Mouse (Mus musculus): ENCODE data around the gene Rbbp6. TPM values are rescaled to one million over a fixed set of nuclear protein-coding genes. Genes with fewer than 3 reads are reported as not detected.

The Rbbp6 gene
- polyA plus RNA-seq, 1 experiment from 2014 or later, result 29.6 TPM

DNA sequence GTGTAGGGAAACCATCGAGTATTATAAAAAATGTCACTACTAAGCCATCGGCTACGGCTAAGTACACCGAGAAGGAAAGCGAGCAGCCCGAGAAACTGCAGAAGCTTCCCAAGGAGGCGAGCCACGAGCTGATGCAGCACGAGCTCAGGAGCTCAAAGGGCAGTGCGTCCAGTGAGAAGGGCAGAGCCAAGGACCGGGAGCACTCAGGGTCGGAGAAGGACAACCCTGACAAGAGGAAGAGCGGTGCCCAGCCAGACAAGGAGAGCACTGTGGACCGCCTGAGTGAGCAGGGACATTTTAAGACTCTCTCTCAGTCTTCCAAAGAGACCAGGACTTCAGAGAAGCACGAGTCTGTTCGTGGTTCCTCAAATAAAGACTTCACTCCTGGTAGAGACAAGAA, 35.3 kb downstream of the Rbbp6 start:
- no peak overlapping the region for H3K9ac ChIP-seq (ENCODE audit: low read length)
- DNase-seq (ENCODE audit: low spot score) (no peak), ATAC-seq (no peak)
- no peak overlapping the region for H3K27ac ChIP-seq (ENCODE audit: low read depth, low read length)
- no peaks in the 10 kb centered on the region for H3K27me3 ChIP-seq (replicated peaks; ENCODE audit: control insufficient read depth, insufficient read depth, low read length)
- no peak overlapping the region for H3K4me3 ChIP-seq (ENCODE audit: low read depth, low read length)
- peaks cover 84% of the 10 kb centered on the region for H3K36me3 ChIP-seq (ENCODE audit: control insufficient read depth, insufficient read depth, low read length)
- H3K4me2 ChIP-seq (ENCODE audit: low read length), result no peak overlapping the region
- no peaks in the 10 kb centered on the region for H3K4me1 ChIP-seq (ENCODE audit: control insufficient read depth, insufficient read depth, low read length)
- 94% methylated on average over 16 of the region's 16 CpGs for WGBS
- no peaks in the 10 kb centered on the region for H3K9me3 ChIP-seq (replicated peaks; ENCODE audit: control insufficient read depth, low read length)

DNA sequence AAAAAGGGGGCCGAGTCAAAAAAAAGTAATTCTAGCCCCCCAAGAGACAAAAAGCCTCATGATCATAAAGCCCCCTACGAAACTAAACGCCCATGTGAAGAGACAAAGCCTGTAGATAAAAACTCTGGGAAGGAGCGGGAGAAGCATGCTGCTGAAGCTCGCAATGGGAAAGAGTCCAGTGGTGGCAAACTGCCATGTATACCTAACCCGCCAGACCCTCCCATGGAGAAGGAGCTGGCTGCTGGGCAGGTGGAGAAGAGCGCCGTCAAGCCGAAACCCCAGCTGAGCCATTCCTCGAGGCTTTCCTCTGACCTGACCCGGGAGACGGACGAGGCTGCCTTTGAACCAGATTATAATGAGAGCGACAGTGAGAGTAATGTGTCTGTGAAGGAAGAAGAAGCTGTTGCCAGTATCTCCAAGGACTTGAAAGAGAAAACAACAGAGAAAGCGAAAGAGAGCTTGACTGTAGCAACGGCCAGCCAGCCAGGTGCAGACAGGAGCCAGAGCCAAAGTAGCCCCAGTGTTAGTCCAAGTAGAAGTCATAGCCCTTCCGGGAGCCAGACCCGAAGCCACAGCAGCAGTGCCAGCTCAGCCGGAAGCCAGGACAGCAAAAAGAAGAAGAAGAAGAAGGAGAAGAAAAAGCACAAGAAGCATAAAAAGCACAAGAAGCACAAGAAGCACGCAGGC, 36.0 kb downstream of the Rbbp6 start:
- no peak for DNase-seq (ENCODE audit: low spot score)

DNA sequence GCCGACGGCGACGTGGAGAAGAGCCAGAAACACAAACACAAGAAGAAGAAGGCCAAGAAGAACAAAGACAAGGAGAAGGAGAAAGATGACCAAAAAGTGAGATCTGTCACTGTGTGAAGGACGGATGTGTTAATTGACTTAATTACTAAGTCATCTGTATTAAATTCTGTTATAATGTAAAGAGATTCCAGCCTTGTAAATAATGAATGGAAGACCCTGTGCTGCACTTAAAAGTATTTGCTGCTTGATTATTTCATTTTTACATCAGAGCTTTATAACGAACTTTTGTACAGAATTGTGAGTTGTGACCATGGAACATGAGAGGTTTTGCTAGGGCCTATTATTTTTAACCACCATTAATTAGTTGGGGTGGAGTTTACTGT, 36.5 kb downstream of the Rbbp6 start:
- ATAC-seq, result no peak
- Histone ChIP-seq H3K27ac (ENCODE audit: low read depth, low read length) (no peak overlapping the region), H3K4me3 (ENCODE audit: low read depth, low read length) (no peak overlapping the region), H3K9me3 (replicated peaks; ENCODE audit: control insufficient read depth, low read length) (no peaks in the 10 kb centered on the region), H3K9ac (ENCODE audit: low read length) (no peak overlapping the region), H3K27me3 (replicated peaks; ENCODE audit: control insufficient read depth, insufficient read depth, low read length) (no peaks in the 10 kb centered on the region), H3K36me3 (ENCODE audit: control insufficient read depth, insufficient read depth, low read length) (peaks cover 75% of the 10 kb centered on the region), H3K4me2 (ENCODE audit: low read length) (no peak overlapping the region), H3K4me1 (ENCODE audit: control insufficient read depth, insufficient read depth, low read length) (no peaks in the 10 kb centered on the region)
- no peak for DNase-seq (ENCODE audit: low spot score)
- 82% methylated on average over 6 of the region's 6 CpGs for WGBS

More for the DNA sequence above, 36.0 kb downstream of the Rbbp6 start:
- 76% methylated on average over 20 of the region's 20 CpGs for WGBS
- Histone ChIP-seq H3K4me2 (ENCODE audit: low read length) (no peak overlapping the region), H3K4me1 (ENCODE audit: control insufficient read depth, insufficient read depth, low read length) (no peaks in the 10 kb centered on the region), H3K27ac (ENCODE audit: low read depth, low read length) (no peak overlapping the region), H3K27me3 (replicated peaks; ENCODE audit: control insufficient read depth, insufficient read depth, low read length) (no peaks in the 10 kb centered on the region), H3K9ac (ENCODE audit: low read length) (no peak overlapping the region), H3K4me3 (ENCODE audit: low read depth, low read length) (no peak overlapping the region), H3K36me3 (ENCODE audit: control insufficient read depth, insufficient read depth, low read length) (peaks cover 80% of the 10 kb centered on the region), H3K9me3 (replicated peaks; ENCODE audit: control insufficient read depth, low read length) (no peaks in the 10 kb centered on the region)
- no peak for ATAC-seq

DNA sequence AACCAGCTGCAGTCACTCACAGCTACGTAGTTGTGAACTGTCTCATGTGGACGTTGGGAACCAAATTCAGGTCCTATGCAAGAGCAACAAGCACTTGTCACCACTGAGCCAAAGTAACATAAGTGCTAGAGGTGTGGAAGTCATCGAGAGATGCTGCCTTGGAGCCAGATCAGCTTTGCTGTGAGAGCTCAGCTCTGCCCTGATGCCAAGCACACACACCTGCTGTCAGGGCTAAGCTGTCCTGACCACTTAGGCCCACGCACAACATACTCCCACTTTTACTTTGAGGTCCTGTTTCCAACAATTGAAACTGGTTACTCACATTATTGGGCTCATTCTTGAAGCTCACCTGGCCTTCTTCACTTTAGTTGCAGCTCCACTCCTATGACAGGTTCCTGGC, 37.7 kb downstream of the Rbbp6 start:
- peaks cover 66% of the 10 kb centered on the region for H3K36me3 ChIP-seq (ENCODE audit: control insufficient read depth, insufficient read depth, low read length)
- no peaks in the 10 kb centered on the region for H3K9me3 ChIP-seq (replicated peaks; ENCODE audit: control insufficient read depth, low read length)

DNA sequence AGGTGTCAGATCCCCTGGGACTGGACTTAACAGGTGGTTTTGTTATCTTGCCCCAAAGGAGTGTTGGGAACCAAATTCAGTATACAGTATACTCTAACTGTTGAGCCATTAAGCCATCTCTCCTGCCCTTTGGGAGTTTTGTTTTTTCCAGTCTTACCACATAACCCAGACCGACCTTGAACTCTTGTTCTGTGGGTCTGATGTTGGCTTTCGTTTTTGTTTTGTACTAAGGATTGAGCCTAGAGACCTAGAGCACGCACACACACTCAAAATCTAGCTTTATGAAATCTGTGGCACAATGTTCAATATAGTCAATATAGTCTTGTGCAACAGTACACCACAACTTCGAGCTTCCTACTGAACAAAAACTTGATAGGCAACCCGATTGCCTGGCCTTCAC, 39.0 kb downstream of the Rbbp6 start:
- no peak overlapping the region for H3K4me3 ChIP-seq (ENCODE audit: low read depth, low read length)
- H3K9me3 ChIP-seq (replicated peaks; ENCODE audit: control insufficient read depth, low read length), result no peaks in the 10 kb centered on the region
- no peak overlapping the region for H3K27ac ChIP-seq (ENCODE audit: low read depth, low read length)
- H3K4me2 ChIP-seq (ENCODE audit: low read length), result no peak overlapping the region
- DNase-seq (ENCODE audit: low spot score), result no peak
- peaks cover 54% of the 10 kb centered on the region for H3K36me3 ChIP-seq (ENCODE audit: control insufficient read depth, insufficient read depth, low read length)
- H3K4me1 ChIP-seq (ENCODE audit: control insufficient read depth, insufficient read depth, low read length), result no peaks in the 10 kb centered on the region
- WGBS, result 97% methylated on average over 5 of the region's 5 CpGs
- H3K9ac ChIP-seq (ENCODE audit: low read length), result no peak overlapping the region
- H3K27me3 ChIP-seq (replicated peaks; ENCODE audit: control insufficient read depth, insufficient read depth, low read length), result no peaks in the 10 kb centered on the region
- ATAC-seq, result no peak

More for the DNA sequence above, 37.7 kb downstream of the Rbbp6 start:
- Histone ChIP-seq H3K27ac (ENCODE audit: low read depth, low read length) (no peak overlapping the region), H3K4me3 (ENCODE audit: low read depth, low read length) (no peak overlapping the region), H3K9ac (ENCODE audit: low read length) (no peak overlapping the region), H3K4me1 (ENCODE audit: control insufficient read depth, insufficient read depth, low read length) (no peaks in the 10 kb centered on the region), H3K4me2 (ENCODE audit: low read length) (no peak overlapping the region), H3K27me3 (replicated peaks; ENCODE audit: control insufficient read depth, insufficient read depth, low read length) (no peaks in the 10 kb centered on the region)
- DNase-seq (ENCODE audit: low spot score) (no peak), ATAC-seq (no peak)
- 91% methylated on average over 4 of the region's 4 CpGs for WGBS

DNA sequence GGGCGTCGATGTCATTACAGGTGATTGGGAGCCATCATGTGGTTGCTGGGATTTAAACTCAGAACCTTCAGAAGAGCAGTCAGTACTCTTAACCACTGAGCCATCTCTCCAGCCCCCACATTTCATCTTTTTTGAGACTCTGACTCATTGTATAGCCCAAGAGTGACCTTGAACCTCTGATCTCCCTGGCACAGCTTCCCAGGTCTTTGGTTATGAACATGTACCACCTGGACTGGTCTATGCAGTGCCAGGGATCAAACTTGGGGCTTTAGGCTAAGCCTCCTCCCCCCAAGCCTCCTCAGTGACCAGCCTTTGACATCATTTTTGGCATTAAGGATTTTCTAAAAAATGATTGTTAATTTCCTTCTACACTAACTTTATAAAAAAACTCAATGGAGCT, 40.8 kb downstream of the Rbbp6 start:
- H3K9me3 ChIP-seq (replicated peaks; ENCODE audit: control insufficient read depth, low read length), result no peaks in the 10 kb centered on the region
- H3K4me1 ChIP-seq (ENCODE audit: control insufficient read depth, insufficient read depth, low read length), result no peaks in the 10 kb centered on the region
- no peaks in the 10 kb centered on the region for H3K27me3 ChIP-seq (replicated peaks; ENCODE audit: control insufficient read depth, insufficient read depth, low read length)
- WGBS, result 77% methylated on average over 2 of the region's 2 CpGs
- no peak overlapping the region for H3K4me2 ChIP-seq (ENCODE audit: low read length)
- no peak overlapping the region for H3K27ac ChIP-seq (ENCODE audit: low read depth, low read length)
- peaks cover 37% of the 10 kb centered on the region for H3K36me3 ChIP-seq (ENCODE audit: control insufficient read depth, insufficient read depth, low read length)
- ATAC-seq (no peak), DNase-seq (ENCODE audit: low spot score) (no peak)
- H3K9ac ChIP-seq (ENCODE audit: low read length), result no peak overlapping the region
- H3K4me3 ChIP-seq (ENCODE audit: low read depth, low read length), result no peak overlapping the region

DNA sequence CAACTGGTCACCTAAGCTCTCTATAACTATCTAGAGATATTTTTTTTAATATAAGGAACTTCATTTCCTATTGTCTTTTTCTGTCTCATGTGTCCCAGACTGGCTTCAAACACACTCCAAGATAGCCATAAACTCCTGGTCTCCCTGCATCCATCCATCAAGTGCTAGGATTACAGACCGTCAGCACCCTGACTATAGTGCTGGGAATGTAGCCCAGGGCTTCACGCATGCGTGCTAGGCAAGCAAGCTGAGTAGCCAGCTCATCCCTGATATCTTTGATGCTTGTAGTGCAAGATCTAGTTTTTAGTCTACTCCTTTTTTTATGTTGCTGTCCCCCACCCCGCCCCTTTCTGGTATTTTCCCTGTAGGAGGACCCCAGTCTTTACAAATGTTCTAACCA, 42.3 kb downstream of the Rbbp6 start:
- H3K9me3 ChIP-seq (replicated peaks; ENCODE audit: control insufficient read depth, low read length), result no peaks in the 10 kb centered on the region
- no peak overlapping the region for H3K9ac ChIP-seq (ENCODE audit: low read length)
- whole genome bisulfite sequencing, result 82% methylated on average over 4 of the region's 4 CpGs
- H3K4me2 ChIP-seq (ENCODE audit: low read length), result no peak overlapping the region
- peaks cover 24% of the 10 kb centered on the region for H3K36me3 ChIP-seq (ENCODE audit: control insufficient read depth, insufficient read depth, low read length)
- H3K4me3 ChIP-seq (ENCODE audit: low read depth, low read length), result no peak overlapping the region
- ATAC-seq (no peak), DNase-seq (ENCODE audit: low spot score) (no peak)
- no peak overlapping the region for H3K27ac ChIP-seq (ENCODE audit: low read depth, low read length)
- no peaks in the 10 kb centered on the region for H3K27me3 ChIP-seq (replicated peaks; ENCODE audit: control insufficient read depth, insufficient read depth, low read length)
- H3K4me1 ChIP-seq (ENCODE audit: control insufficient read depth, insufficient read depth, low read length), result no peaks in the 10 kb centered on the region

DNA sequence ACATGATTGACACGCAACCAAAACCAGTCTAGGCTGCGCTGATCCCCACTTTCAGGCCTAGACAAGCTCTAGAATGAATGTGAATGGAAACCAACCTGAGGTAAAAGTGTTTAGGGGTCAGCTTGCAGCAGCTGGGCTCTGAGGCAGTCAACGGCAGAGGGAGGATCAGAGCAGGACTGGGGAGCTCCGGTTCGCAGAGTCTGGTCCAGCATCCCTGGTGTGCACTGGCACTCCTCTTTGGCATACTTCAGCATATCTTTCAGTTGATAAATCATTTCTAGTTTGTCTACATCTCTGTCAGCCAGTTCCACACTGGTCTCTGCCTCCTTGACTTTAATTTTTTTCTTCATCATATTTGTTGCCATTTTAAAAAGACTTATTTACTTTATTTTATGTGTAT, 48.0 kb downstream of the Rbbp6 start:
- H3K9ac ChIP-seq (ENCODE audit: low read length), result no peak overlapping the region
- H3K4me3 ChIP-seq (ENCODE audit: low read depth, low read length), result no peak overlapping the region
- H3K9me3 ChIP-seq (replicated peaks; ENCODE audit: control insufficient read depth, low read length), result no peaks in the 10 kb centered on the region
- H3K36me3 ChIP-seq (ENCODE audit: control insufficient read depth, insufficient read depth, low read length), result no peaks in the 10 kb centered on the region
- 84% methylated on average over 5 of the region's 5 CpGs for WGBS
- no peaks in the 10 kb centered on the region for H3K4me1 ChIP-seq (ENCODE audit: control insufficient read depth, insufficient read depth, low read length)
- DNase-seq (ENCODE audit: low spot score), result no peak
- H3K4me2 ChIP-seq (ENCODE audit: low read length), result no peak overlapping the region
- no peak for ATAC-seq
- H3K27me3 ChIP-seq (replicated peaks; ENCODE audit: control insufficient read depth, insufficient read depth, low read length), result no peaks in the 10 kb centered on the region
- no peak overlapping the region for H3K27ac ChIP-seq (ENCODE audit: low read depth, low read length)

DNA sequence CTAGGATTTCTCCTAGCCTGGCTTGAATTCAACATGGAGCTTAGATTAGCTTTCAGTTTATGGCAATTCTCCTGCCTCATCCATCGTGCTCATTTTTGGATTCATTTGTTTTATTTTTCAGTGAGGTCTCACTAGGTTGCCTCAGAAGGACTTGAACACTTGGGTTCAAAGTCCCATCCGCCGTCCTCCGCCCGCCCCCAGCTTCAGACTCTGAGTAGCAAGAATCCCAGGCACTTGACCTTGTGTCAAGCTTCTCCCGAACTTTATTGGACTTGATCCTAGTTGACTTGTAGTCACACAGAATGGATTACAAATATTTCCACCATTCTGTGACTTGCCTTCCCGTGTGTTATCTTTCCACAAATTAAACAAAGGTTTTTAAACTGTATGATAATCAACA, 49.2 kb downstream of the Rbbp6 start:
- Histone ChIP-seq H3K4me1 (ENCODE audit: control insufficient read depth, insufficient read depth, low read length) (no peaks in the 10 kb centered on the region), H3K27ac (ENCODE audit: low read depth, low read length) (no peak overlapping the region), H3K36me3 (ENCODE audit: control insufficient read depth, insufficient read depth, low read length) (no peaks in the 10 kb centered on the region), H3K9ac (ENCODE audit: low read length) (no peak overlapping the region), H3K4me3 (ENCODE audit: low read depth, low read length) (no peak overlapping the region), H3K27me3 (replicated peaks; ENCODE audit: control insufficient read depth, insufficient read depth, low read length) (no peaks in the 10 kb centered on the region), H3K4me2 (ENCODE audit: low read length) (no peak overlapping the region), H3K9me3 (replicated peaks; ENCODE audit: control insufficient read depth, low read length) (no peaks in the 10 kb centered on the region)
- DNase-seq (ENCODE audit: low spot score) (no peak), ATAC-seq (no peak)
- WGBS, result 93% methylated on average over 7 of the region's 7 CpGs

Data from forebrain, embryonic 14.5 days (tissue).